Mouse (Mus musculus): ENCODE data around the gene Hhat.

Gene Hhat

DNA sequence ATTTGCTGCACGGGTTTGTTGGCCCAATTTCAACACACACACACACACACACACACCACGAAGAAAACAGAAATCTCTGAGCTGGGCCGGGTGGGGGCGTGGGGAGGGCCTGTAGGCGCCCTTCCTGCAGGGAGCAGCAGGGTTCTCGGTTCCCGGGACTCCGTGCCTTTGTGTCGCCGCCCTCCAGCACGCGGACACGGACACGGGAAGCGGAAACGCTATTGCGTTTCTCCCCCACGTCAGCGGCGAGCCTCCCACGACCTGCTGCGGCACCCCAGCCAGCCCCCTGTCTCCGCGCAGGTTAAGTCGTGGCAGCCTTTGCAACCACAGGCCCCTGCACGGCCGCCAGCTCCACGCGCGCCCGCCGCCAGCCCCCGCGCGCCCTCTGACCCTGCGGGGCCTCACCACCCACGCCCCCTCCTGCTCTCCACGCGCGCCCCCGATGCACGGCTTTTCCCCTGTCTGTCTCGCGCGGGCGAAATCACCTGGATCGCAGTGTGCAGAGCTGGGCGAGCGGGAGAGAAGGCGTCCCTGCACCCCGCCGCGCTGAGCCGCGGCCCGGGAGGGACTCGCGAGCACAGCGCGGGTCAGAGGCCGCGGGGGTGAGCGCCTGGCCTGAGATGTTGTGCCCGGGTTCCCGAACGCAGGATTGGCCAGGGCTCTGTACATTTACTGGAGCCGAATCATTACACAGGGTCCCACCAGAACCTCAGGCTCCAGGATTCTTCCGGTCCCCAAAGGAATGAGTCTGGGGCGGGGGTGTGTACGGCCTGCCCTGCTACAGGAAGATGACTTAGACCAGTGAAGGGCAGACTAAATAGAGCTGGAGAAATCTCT is at the start of gene Hhat:
Gene Hhat (minus strand): TSS at position 729 of the 837 bp plus-strand sequence.
- peak; percentile 65 to 74 for DNase-seq

DNA sequence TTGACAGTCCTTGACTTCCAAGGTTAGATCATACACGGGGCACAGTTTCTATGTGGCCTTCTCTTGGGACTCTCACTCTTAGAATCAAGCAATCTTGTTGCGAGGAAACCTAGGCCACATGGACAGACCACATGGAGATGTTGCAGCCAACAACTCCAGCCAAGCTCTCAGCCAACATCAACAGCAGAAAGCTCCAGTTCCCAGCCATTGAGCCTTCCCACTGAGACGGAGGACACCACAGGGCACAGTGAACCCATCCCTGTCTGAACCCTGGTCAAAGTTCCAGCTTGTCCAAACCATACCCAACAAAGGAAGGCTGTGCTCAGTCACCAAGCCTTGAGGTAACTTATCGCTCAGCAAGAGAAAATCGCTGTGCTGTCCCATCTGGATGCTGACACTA is 47.3 kb upstream of the Hhat start:
- DNase-seq: no peak

DNA sequence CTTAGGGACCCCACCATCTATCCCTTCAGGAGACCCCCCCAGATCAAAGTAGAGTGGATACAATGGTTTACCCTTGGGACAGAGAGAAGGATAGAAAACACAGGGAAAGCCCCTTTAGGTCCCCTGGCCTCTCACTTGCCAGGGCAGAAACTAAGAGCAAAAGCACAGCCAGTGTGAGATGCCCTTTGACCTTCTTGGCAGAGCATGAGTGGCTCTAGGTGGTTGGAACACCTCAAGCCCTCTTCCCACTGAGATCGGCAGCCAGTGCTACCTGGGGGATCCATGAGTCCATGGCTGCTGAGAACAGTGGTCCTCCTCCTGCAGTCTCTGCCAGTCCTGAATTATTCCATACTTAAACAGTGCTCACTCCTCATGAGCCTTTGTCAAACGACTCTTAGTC is 44.8 kb upstream of the Hhat start:
- no peak for DNase-seq

DNA sequence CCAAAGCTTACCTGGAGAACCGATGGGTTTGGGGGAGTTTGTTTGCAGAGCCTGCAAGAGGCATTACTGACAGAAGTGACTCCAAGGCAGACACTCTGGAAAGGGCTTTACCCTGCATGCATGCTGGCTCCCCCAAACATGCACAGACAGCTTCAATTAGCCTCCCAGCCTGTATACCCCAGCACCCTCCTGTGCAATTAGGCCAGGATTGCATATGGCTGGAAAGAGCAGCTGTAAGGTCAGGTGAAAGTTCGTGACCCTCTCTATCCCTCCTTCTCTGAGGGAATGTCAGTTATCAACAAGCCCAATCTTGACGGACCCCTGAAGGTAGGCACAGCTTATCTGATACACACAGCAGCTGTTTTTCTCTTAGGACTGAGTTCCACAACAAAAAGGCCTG is 43.7 kb upstream of the Hhat start:
- no peak for DNase-seq

DNA sequence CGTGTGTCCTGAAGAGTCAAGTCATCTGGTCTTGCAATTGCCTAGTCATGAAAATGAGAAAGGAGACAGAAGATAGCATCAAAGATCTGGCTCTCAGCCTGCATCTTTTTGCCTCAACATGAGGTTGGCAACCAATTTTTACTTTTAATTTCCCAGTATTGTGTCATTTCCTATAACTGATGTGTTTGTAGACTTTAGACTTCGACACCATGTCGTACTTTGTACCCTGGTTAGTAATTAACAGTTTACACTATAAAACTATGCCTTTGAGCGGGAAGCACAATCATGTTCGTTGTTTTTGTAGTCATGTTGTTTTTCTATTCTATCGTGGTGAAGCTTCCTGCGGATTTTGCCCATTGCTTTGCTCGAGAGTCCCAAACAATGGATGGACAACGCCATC is 41.7 kb upstream of the Hhat start:
- no peak for DNase-seq

DNA sequence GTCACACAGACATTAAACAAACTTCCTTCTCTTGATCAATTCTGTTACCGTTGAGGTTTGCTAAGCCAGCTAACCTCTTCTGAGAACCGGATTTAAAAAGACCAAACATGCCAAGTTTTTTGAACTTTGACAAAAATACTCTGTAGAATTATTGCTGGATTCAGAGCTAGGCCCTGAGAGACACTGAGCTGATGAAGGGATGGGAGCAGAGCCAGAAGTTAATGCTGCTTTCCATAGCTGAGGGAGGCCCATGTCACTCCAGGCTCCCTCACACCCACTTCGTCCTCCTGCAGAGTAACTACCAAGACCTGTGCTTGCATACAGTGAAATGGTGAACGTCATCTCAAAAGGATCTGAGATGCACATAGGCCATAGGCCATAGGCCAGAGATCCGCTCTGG is 41.3 kb upstream of the Hhat start:
- no peak for DNase-seq

DNA sequence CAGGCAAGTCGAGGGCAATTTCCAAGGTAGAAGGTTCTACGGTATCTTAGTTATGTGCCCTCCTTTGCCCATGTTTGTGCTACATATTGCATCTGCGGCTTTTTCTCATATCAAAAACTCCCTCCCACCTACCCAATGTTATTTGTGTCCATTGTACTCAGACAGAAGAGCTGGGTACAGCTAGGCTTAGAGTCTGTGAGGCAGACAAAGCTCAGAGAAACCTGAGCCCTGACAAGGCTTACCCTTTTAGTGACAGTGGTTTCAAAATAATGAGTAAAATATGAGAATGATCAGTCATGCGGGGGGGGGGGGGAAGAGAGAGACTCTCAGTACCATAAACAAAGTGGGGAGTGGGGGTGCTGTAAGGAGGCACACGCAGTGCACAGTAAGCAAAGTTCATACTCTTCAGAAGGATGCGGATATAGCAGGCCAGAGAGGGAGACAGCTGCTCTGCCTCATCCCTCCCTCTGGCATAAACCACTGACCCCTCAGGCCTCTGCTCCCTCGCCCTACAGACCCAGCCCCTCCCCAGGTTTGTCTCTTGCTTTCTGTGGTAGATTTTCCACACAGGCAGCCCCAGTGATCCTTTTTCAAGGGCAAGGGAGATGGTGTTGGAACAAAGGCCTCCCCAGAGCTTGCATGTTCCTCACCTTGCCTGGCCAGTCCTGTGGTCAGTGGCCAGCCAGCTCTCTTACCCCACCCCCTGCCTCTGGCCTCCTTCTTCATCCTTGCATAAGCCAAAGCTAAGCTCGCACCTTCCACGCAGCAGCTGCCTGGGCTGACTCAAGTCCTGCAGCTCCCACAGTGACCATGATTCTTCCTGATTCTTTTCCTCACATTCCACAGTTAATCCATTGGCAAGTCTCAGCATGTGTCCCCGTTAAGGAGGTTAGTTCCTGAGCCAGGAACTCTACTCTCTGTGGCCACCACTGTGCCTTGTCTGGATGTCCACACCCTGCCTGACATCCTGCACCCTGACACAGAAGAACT is 35.4 kb upstream of the Hhat start:
- no peak for DNase-seq

DNA sequence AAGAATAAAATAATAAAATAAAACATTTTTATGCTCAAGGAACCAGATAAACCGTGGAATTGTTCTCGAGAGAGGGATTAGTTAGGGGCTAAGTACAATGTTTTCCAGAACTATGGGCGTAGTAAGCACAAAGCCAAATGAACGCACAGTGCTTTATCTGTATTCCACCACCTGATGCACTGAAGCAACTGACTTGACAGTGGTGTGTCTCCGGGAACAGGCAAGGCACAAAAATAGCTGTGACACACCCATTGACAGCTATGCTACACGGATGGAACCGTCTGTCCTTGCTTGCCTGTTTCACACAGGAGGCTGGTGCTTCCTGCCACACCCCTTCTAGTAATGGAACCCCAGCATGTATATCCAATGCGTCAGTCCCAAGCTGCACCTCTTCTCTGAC is 29.3 kb upstream of the Hhat start:
- no peak for DNase-seq

DNA sequence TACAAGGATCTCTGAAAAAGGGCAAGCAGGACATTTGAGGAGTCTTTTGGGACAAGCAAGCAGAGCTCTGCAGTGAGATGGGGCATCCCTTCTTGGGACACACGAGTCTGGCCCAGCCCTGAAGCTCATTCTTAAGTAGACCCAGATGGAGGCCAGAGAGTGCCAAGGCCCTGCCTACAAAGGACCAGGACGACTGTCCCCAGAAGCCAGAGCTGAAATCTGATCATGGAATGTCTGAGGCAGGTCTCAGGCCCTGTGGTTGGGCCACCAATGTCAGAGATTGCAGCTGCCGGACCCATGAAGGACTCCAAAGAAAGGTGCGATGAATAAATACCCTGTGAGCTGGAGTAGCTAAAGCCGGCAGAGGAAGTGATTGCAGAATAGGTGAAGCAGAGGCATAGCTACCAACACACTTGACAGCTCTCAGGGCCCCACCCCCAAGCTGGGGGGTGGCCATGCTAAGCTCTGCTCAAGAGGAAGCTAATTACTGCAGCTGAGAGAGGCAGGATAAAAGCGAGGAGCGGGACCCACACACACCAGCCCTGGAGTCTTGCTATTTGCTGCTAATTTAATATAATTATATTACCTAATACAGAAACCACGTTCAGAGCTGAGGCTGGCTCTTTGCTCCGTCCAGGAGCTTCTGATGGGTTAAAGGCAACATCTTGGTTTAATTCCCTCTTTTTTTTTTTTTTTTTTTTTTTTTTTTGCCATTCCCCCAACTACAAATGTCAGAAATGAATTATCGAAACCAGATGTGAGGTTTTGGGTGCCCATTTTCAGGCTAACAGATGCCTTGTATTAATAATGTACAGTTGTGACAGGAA is 28.4 kb upstream of the Hhat start:
- DNase-seq: no peak

DNA sequence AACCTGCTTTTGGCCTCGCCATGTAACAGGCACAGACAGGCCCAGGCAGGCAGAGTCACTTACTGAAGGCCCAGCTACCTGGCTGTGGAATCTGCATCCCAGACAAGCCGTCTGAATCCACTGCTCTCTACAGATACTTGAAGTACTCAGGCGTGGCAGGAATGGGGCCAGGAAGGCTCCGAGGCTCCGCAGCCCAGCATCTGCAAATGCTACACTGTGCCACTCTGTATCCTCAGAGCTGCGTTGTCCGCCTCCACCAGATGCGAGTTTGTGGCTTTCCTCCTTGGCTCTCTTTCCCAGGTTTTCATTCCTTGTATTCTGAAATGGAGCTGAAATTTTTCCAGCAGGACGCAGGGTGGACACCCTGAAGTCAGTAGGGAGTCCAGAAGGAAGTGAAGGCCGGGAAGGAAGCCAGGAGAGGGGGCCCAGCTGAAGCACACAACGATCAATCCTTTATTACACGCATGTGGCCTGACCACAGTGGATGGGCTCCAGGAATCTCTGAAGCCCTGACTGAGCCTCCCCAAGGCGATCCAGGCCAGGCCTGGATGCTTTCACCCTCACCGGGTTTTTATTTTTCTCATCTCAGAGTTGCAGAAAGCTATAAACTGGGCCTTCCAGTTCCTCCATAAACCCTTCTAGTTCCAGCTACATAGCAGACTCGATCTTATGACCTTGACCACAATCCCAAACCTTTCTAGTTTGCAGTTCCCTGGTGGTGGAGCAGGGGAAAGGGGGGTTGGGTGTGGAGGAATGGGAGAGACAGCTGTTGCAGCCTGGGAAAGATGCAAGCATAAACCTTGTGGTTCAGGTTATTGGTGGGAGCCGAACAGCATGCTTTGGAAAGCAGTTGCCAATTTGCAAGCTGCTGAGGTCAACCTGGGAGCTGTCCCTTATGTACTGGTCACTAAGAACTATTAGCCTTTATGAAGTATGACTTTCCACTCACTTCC is 27.5 kb upstream of the Hhat start:
- no peak for DNase-seq

DNA sequence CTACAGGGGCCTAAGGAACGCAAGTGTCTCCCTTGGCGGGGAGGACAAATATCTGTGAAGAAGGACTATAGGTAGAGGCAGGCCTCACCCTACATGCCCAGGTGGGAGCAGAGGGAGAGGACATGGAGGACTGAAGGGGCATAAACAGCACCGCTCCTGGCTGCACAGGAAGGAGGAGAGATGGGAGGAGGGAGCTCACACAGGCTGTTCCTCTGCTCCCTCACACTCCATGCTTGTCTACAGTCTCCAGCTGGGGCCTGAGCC is 25.9 kb upstream of the Hhat start:
- no peak for DNase-seq

DNA sequence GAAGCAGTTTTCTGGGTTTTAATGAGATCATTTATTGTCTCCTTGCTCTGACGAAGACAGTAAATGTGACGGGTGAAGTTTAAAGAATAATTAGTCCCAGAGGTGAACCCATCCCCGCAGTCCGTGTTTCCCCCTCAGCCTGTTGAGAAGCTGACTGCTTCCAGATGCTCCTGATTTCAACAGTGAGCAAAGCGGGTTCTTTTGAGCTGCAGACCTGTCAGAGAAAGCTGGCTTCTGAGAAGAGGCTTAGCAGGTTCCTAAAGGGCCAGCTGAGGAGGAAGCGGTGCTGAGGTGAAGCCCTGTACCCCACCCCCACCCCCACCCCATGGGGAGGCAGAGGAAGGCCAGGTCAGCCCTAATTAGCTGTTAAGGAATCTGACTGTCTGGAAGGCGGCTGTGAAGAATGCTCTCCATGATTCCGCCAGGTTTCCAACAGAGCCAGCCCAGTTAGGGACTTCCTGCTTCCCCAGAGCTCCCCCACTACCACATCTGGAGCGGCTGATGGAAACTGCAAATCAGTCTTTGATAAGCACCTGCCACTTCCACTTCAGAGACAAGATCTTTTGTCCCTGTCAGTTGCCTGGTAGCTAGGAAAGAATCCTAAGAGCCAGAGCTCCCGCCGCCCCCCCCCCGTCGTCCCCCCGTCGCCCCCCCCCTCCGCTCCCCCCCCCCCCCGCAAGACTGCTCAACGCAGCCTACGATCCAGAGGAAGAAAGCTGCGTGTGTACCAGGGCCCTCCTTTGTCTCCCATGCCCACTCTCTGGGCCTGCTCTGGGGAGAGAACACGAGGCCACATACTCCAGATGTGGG is 25.4 kb upstream of the Hhat start:
- no peak for DNase-seq

DNA sequence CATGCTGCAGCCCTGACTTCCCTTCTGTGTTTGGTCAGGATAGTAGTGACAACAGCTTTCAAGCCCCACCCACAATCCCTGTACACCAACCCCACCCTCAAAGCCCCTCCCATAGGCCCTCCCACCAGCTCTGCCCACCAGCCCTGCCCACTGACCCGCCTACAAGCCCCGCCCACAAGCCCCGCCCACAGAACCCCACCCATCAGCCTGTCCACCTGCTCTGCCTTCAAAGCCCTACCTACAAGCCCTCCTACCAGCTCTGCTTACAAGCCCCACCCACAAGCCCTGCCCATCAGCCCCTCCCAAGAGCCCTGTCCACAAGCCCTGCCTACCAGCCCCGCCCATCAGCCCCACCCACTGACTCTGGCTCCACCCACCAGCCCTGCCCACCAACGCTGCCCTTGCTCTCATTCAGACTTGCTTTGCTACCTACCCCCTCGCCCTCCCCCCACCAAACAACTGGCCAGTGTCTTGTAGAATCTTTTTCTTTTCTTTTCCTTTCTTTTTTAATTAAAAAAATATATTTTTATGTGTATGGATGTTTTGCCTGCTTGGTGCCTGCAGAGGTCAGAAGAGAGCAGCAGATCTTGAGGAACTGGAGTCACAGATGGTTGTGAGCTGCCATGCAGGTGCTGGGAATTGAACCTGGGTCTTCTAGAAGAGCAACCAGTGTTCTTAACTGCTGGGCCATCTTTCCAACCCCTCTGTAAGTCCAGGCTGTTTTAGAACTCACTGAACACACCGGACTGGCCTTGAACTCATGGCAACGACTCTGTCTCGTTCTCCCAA is 24.1 kb upstream of the Hhat start:
- no peak for DNase-seq

DNA sequence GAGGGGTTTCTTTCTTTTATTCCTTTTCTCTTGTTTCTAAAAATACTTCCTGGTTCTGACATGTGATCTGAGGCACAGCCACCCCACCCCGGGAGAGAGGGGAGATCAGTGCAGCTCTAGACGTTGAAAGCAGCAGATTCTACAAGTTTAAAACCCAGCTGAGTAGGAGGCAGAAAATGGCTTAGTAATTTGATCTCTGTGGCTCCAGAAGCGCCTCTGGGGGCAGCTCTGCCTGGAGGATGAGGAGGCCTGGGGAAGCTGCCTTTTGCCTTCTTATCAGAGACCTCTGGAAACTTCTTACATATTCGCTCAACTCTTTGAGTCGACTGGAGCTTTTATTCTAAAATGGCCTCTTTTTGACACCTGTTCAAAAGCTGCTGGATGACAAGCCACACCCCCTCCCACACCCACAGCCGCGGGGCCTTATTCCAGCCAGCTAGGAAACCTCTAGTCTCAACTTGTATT is 20.9 kb upstream of the Hhat start:
- no peak for DNase-seq

DNA sequence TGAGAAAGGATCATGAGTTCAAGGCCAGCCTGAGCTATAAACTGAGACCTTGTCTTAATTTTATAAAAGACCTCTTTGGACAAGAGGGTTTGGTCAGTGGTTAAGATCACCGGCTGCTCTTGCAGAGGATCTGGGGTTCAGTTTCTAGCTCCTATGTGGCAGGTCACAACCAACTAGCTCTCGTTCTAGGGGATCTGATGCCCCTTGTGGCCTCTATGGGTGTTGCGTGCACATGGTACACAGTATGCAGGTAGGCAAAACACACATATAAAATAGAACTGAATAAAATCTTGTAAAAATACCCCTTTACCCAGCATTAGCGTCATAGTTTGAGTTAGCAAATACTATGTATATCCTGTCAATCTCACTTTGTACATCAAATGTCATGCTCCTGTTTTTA is 19.4 kb upstream of the Hhat start:
- peak; percentile 33 to 66 for DNase-seq

DNA sequence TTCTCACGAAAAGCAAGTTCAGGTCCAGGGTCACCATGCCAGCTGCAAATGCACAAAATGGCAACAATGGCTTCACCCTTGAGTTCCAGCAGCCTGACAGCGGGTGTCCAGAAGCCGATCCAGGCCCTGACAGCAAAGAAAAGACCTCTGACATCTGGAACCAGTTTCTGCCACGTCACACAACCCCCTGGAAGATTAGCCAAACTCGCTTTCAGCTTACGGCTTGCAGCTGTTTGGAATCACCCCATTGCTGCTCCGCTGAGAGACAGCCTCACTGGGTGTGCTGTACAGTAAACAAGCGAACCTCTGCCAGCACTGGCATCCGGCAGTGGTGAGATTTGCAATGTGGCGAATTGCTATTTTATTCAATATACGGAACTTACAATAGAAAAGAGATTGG is 18.8 kb upstream of the Hhat start:
- no peak for DNase-seq

DNA sequence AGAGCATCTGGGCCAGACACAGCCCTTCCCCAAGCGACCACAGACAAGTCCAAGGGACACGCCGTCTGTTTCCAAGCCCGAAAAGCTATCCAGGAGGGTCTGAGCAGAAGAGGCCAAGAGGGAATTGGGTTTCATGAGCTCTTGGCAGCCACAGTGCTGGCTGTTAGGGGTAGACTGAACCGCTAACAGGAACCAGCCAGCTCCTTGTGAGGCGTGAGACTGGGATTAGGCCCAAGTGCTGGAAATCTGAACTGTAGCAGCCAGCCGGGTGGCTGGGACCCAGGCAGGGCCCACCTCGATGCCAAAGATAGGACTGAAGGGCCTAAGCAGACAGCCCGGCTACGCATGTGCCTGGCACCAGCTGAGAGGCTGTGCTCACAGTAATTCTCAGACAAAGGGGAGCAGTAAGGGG is 18.1 kb upstream of the Hhat start:
- peak; percentile 58 to 61 for DNase-seq

DNA sequence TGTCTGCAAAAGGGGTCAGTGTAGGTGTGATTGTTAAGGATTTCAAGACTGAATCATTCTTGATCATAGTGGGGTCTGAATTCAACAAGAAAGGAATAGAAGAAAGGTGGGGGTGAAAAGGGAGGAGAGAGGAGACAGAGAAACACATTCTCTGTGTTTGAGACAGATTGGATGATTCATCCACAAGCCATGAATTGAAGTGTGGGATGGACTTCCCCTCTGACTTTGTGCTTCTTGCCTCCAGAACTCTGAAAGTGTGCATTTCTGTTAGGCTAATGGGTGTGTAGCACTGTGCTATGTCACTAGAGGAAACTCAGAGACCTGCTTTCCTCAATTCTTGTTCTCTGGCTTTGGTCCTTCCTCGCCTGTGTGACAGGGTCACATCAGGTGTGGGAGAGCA is 15.2 kb upstream of the Hhat start:
- no peak for DNase-seq

DNA sequence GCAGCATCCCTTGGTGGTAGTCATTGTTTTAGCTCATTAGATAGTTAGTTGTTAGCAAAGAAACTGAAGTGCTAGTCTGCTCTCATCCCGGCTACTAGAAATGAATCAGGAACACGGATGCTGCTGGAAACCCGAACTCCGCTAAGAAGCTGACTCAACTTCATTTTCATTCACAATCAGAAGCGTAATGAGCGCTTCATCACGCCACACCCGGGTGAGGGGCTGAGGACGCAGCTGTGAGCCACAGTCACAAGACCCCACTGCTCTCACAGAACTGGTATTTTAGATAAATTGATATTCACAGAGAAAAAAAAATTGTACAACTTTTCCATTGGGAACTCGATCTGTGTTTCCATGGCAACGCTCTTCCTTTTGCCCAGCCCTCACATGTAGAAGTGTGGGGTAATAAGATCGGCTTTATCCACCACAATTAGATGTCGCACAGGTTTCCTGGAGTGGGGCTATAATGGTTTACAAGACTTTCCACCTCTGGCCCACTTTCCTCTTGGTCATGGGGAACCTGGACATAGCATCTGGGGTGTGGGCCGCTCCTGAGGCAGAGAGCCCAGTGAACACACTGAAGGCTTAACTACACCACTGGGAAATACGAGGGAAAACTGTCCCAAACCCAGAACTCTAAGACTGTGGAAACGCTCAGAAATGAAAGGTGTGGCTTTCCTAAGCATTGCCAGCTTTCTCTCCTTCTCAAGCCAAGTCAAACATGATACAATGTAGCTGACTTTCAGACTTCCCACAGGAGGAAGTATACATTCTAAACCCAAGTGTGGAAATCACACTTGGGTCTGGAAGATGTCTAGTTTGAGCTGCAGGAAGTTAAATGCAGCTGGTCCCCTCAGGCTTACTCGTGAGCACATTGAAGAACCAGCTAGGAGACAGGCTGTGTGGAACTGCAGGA is 14.3 kb upstream of the Hhat start:
- DNase-seq: no peak
